Mouse (Mus musculus) lung, postnatal 0 days (tissue): ENCODE data around the gene Nnat. TPM values are rescaled to one million over a fixed set of nuclear protein-coding genes. Genes with fewer than 3 reads are reported as not detected.

ENCODE experiments used
- ATAC-seq: fragments of 200-750 bp; cut with Nextera tagmentation; 2 replicates; pipeline ENCODE4 v1.8.0; 2017; ENCODE audit warnings: moderate library complexity
- DNase-seq: peaks from one replicate; pipeline ENCODE4 v3.0.0-alpha.2; 2016; ENCODE audit warnings: low spot score
- H3K27ac ChIP-seq: fragments of 300-500 bp; sonication (generic); 2 replicates; pipeline ENCODE4 v1.5.1; 2014; ENCODE audit warnings: antibody characterized with exemption, mild to moderate bottlenecking, low read length, mixed read lengths
- H3K27me3 ChIP-seq: fragments of 300-500 bp; sonication (generic); replicated peaks from 2 replicates; pipeline ENCODE4 v1.6.1; 2014; ENCODE audit warnings: low read length, mixed read lengths; ENCODE audit not compliant: insufficient read depth
- H3K36me3 ChIP-seq: fragments of 300-500 bp; sonication (generic); 2 replicates; pipeline ENCODE4 v1.6.1; 2014; ENCODE audit warnings: low read length, mixed read lengths; ENCODE audit not compliant: insufficient read depth
- H3K4me1 ChIP-seq: fragments of 300-500 bp; sonication (generic); 2 replicates; pipeline ENCODE4 v1.6.1; 2014; ENCODE audit warnings: antibody characterized with exemption, low read depth, low read length, mixed read lengths; ENCODE audit not compliant: insufficient read depth
- H3K4me2 ChIP-seq: fragments of 300-500 bp; sonication (generic); replicated peaks from 2 replicates; pipeline ENCODE4 v1.6.1; 2014; ENCODE audit warnings: low read depth, mild to moderate bottlenecking, low read length, moderate library complexity, mixed read lengths
- H3K4me3 ChIP-seq: fragments of 300-500 bp; sonication (generic); 2 replicates; pipeline ENCODE4 v1.5.1; 2014; ENCODE audit warnings: low read depth, low read length
- H3K9ac ChIP-seq: fragments of 300-500 bp; sonication (generic); replicated peaks from 2 replicates; pipeline ENCODE4 v1.6.1; 2014; ENCODE audit warnings: low read depth, mild to moderate bottlenecking
- H3K9me3 ChIP-seq: fragments of 300-500 bp; sonication (generic); 2 replicates; pipeline ENCODE4 v1.6.1; 2016; ENCODE audit warnings: low read length, mixed read lengths
- CTCF ChIP-seq: IDR thresholded peaks from 2 replicates; pipeline ENCODE4 v1.5.1; 2016; ENCODE audit warnings: antibody characterized with exemption, mild to moderate bottlenecking
- EP300 ChIP-seq: IDR thresholded peaks from 2 replicates; pipeline ENCODE4 v1.6.1; 2016; ENCODE audit warnings: antibody characterized with exemption, mild to moderate bottlenecking, control low read depth
- WGBS: fragments of 180-500 bp; shearing (Covaris S2); extraction: QIAGEN DNeasy Blood & Tissue Kit; methylation state at CpG from one replicate; pipeline ENCODE4 v1.1.7; 2014; 5-methylcytosine and 5-hydroxymethylcytosine counted together
- polyA plus RNA-seq: library from polyadenylated mRNA; unstranded; fragments of >200 nt; fragmentation: Nextera tagmentation; extraction: Ambion mirVana; gene quantifications from 2 replicates; pipeline ENCODE4 v1.2.1, GENCODE M21; 2015

Nnat gene
- polyA plus RNA-seq, 1 experiment from 2014 or later: 101 TPM

GRCm38 (mm10) chr2:157520496-157520895, 39.4 kb upstream of the Nnat start:
- Histone ChIP-seq H3K4me3 (no peak overlapping the region), H3K4me2 (no peak overlapping the region), H3K36me3 (no peaks in the 10 kb centered on the region), H3K4me1 (no peaks in the 10 kb centered on the region), H3K27ac (no peak overlapping the region), H3K9ac (no peak overlapping the region), H3K27me3 (no peaks in the 10 kb centered on the region), H3K9me3 (no peaks in the 10 kb centered on the region)
- WGBS: 19% methylated on average over 5 of the region's 5 CpGs
- TF ChIP-seq EP300 (no peak), CTCF (no peak)
- DNase-seq (no peak), ATAC-seq (no peak)

- Histone ChIP-seq H3K4me2 (no peak overlapping the region), H3K36me3 (no peaks in the 10 kb centered on the region), H3K27ac (no peak overlapping the region), H3K4me3 (no peak overlapping the region), H3K9ac (no peak overlapping the region), H3K9me3 (no peaks in the 10 kb centered on the region), H3K4me1 (no peaks in the 10 kb centered on the region), H3K27me3 (no peaks in the 10 kb centered on the region)
- DNase-seq: no peak
- WGBS: 68% methylated on average over 3 of the region's 3 CpGs
- TF ChIP-seq EP300 (no peak), CTCF (no peak)
- no peak for ATAC-seq
These were observed 37.3 kb upstream of the Nnat start for GRCm38 (mm10) chr2:157522556-157522955.

GRCm38 (mm10) chr2:157530056-157530955, 29.6 kb upstream of the Nnat start:
- WGBS: 64% methylated on average over 13 of the region's 13 CpGs
- DNase-seq (no peak), ATAC-seq (no peak)
- no peak for TF ChIP-seq EP300
- TF ChIP-seq CTCF: no peak
- Histone ChIP-seq H3K4me2 (no peak overlapping the region), H3K36me3 (no peaks in the 10 kb centered on the region), H3K27me3 (no peaks in the 10 kb centered on the region), H3K4me3 (no peak overlapping the region), H3K27ac (no peak overlapping the region), H3K9me3 (no peaks in the 10 kb centered on the region), H3K9ac (no peak overlapping the region), H3K4me1 (no peaks in the 10 kb centered on the region)

- Histone ChIP-seq H3K4me3 (no peak overlapping the region), H3K27me3 (no peaks in the 10 kb centered on the region), H3K9ac (no peak overlapping the region), H3K9me3 (no peaks in the 10 kb centered on the region), H3K4me2 (no peak overlapping the region), H3K27ac (no peak overlapping the region), H3K4me1 (no peaks in the 10 kb centered on the region), H3K36me3 (no peaks in the 10 kb centered on the region)
- 47% methylated on average over 8 of the region's 8 CpGs for WGBS
- DNase-seq (no peak), ATAC-seq (no peak)
- TF ChIP-seq CTCF (no peak), EP300 (no peak)
These were observed 28.0 kb upstream of the Nnat start for GRCm38 (mm10) chr2:157531681-157532426.

- Histone ChIP-seq H3K4me1 (no peaks in the 10 kb centered on the region), H3K9ac (no peak overlapping the region), H3K36me3 (no peaks in the 10 kb centered on the region), H3K27ac (no peak overlapping the region), H3K4me2 (no peak overlapping the region), H3K27me3 (no peaks in the 10 kb centered on the region), H3K4me3 (no peak overlapping the region), H3K9me3 (no peaks in the 10 kb centered on the region)
- DNase-seq (no peak), ATAC-seq (no peak)
- 74% methylated on average over 4 of the region's 4 CpGs for WGBS
- TF ChIP-seq EP300 (no peak), CTCF (no peak)
These were observed 25.7 kb upstream of the Nnat start for GRCm38 (mm10) chr2:157534163-157534562.

- no peak overlapping the region for H3K4me2 ChIP-seq
- no peak overlapping the region for H3K27ac ChIP-seq
- 40% methylated on average over 7 of the region's 7 CpGs for WGBS
- TF ChIP-seq CTCF: no peak
- TF ChIP-seq EP300: no peak
- ATAC-seq (no peak), DNase-seq (no peak)
- H3K9me3 ChIP-seq: no peaks in the 10 kb centered on the region
- H3K36me3 ChIP-seq: no peaks in the 10 kb centered on the region
- no peaks in the 10 kb centered on the region for H3K27me3 ChIP-seq
- no peak overlapping the region for H3K4me3 ChIP-seq
- no peaks in the 10 kb centered on the region for H3K4me1 ChIP-seq
- H3K9ac ChIP-seq: no peak overlapping the region
These were observed 23.3 kb upstream of the Nnat start for GRCm38 (mm10) chr2:157536476-157537081.
